Mouse (Mus musculus) embryo, embryonic 9.5 days (tissue): ENCODE measurements around the gene Gpr157.

Source experiments
- DNase-seq: peaks from one replicate; pipeline ENCODE4 v3.0.0-alpha.2; 2017; ENCODE audit errors: extremely low spot score

Gpr157 gene

DNA sequence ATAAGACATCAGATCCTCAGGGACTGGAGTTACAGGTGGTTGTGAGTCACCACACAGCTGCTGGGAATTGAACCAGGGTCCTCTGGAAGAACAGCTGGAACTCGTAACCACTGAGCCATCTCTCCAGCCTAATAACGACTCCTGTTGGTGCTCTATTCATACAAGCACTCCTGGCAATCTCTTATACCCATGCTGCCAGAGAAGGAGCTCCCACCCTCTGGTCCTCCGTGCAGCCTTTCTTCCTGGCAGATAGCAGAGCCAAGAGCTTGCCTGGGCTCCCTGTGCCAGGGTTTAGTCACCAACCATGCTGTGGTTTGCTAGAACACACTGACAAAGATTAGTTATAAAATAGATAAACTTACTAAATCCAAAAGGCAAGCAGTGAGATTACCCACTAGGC, 22.5 kb downstream of the Gpr157 start:
- DNase-seq: no peak

DNA sequence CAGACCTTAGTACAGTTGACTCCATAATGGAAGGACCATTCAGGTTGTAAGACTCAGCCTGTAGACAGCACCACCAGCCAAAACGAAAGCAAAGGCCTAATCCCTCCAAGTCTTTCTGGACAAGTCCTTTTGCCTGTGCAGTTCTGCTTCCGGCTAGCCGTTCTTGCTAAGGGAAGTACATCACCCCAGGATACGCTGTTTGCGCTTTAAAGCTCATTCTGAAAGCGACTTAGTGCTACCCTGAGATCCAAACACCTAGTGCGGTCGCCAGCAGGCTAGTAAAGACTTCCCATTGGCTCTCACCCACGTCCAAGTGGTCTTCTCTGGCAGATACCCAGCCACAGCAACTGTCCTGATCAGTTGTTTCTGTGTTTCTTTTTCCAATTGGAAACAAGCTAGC, 23.2 kb downstream of the Gpr157 start:
- DNase-seq: no peak

DNA sequence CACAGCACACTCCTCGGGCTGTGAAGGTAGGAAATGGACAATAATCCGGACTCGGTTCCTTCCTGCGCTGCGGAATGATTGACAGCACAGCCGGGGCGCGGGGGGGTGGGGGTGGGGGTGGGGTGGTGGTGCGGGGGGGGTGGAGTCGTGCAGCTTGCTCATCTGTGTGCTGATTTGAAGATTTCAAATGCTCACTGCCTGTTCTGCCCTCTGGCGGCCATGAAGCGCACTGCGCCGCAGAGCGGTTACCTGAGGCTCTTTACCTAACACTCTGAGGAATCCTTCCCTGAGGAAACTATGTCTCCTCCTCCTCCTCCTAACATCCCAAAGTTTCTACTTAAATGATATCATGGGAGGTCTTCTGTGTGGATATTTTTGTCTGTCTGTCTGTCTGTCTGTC, 25.7 kb downstream of the Gpr157 start:
- peak; percentile 63 for DNase-seq

DNA sequence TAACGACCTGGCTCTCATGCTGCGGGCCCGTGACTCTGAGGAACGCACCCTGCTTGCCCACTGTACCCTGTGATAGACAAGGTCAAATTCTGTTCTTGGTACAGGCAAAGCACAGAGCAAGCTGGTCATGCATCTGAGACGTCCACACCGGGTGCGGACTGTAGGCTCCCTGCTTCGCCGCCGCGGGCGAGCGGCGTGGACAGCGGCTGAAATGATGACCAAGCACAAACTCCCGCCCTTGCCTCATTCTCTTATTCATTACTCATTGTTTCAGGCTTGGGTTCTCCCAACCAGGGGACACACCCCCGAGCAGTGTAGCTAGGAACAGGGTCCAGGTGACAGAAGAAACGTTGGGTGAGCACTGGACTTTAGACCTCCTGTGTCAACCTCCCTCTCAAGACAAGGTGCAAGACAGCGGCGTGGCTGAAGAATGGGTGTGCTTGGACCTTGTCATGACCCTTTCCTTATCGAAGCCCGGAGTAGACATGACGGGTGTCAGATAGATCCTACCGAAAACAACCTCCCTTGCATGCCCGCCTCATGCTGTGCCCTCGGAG, 27.4 kb downstream of the Gpr157 start:
- no peak for DNase-seq

DNA sequence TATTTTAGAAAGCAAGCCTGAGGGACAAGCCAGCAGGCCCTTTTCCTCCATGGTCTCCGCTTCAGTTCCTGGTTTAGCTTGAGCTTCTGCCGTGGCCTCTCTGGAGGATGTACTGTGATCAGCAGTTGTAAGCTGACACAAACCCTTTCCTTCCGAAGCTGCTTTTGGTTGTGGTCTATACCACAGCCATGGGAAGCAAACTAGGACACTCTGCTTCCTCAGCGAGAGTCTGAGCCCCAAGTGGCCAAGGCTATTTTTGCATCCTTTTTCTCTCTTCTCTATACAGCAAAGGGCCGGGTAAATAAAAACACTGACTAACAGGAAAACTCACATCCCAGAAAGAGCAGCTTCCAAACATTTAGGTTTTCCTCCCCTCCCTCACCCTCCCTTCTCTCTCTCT, 30.1 kb downstream of the Gpr157 start:
- no peak for DNase-seq

DNA sequence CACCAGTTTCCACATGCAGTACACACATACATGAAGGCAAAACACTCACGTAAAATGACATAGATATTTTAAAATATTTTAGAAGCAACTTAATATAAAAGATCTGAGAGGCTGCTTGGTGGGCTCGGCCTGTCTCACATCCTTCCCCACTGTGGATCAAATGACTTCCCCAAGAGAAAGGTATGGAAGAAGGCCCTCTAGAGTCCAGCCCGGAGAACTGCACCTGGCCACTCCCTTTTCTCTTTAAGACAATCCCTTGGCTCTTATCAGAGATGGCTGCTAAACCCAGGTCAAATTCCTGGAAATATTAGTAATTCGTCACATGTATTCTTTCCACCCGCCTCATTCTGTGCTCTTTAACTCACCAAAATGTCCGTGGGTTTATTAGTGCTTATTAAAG, 31.0 kb downstream of the Gpr157 start:
- DNase-seq: no peak

DNA sequence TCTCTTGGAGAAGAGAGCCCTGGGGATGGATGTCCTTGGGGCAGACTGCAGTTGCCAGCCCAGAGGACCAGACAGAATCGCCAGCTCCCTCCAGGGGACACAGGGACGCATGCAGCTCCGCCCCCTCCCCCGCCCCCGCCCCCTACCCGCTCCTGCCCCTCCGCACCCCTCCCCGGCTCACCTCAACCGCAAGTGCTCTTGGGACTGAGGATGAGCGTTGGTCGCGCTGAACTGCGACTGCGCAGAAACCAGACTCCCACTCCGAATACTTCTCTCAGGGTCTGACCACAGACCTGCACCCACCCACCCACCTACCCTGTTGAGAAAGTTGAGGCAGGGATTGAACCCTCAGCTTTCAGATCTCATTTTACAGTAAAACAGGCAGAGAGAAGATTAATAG, 31.9 kb downstream of the Gpr157 start, which contains the start of gene Slc2a5:
Slc2a5 (plus strand) TSS at position 229 of the 400 bp plus-strand sequence.
- DNase-seq: peak; percentile 55

DNA sequence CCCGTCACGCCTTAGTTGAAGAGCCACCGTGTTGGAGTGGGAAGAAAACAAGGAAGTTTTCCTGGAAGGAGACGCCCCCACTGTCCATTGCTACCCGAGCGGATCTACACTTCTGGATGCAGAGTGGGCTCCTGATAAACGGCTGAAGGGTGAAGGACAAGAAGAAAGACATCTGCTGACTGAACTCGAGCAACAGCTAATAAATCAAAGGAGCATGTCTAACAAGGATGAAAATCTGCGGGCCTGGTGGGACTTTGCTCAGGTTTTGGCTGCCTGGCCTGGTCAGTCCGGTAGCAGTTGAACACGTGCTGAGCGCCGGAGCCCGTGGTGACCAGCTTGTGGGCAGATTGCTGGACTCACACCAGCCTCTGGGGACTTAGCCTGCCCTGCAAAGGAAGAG, 32.5 kb downstream of the Gpr157 start:
- no peak for DNase-seq

DNA sequence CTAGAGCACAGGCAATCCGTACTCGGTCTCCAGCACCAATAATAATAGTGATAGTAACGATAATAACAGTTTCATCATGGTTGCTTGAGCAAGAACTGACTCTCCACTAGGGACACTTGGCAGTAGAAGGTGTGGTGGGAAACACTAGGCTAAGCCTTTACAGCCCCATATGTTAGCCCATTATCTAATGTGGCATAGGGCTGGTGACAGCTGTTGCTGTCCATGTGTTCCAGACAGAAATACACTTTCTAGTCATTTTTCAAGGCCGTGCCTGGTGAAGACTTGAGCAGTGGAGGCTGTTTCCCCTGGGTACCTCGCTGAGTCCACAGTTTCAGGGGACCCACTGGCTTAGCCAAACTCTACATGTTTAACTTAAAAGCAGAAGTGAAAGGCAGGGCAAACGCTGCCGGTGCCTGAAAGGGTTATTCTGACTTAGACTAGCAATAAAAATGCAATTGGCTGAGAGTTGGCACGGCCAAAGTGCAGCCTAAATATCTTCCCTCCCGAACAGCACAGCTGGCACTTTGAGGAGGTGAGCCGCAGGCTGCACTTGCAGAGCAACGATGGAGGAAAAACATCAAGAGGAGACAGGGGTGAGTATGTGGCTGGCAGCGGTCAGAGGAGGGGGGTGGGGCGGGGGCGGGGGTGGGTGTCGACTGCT, 33.1 kb downstream of the Gpr157 start:
- DNase-seq: no peak

DNA sequence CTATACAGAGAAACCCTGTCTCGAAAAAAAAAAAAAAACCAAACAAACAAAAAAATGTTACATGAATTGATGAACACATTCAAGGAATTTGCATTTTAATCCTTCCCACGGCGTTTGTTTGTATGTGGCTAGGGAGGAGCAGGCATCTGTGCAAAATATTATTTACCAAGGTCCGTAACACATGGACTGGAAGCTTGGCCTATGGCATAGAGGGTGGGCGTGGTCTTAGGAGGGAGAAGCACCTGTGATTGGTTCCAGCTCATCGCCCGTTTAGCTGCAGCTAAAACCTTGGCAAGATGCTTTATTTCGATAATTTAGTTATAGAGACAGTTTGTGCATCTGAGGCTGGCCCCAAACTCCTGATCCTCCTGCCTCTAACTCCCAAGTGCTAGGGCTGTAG, 34.3 kb downstream of the Gpr157 start:
- DNase-seq: no peak

DNA sequence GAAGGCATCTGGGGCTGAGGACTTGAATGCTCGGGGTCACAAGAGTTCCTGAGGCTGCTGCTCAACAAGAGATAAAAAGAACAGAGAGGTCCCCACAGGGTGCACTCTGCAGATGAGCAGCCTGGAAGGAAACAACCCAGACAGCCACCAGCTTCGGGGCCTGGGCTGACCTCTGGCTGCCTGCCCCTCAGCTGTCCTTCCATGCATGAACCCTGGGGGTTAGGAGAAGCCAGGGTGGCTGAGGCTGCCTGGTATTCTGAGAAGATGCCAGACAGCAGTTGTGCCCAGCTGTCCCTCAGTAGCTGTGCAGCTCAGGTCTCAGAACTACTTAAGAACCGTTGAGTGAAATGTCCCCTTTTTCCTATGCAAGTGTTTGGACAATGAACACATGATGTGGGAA, 35.3 kb downstream of the Gpr157 start:
- no peak for DNase-seq

DNA sequence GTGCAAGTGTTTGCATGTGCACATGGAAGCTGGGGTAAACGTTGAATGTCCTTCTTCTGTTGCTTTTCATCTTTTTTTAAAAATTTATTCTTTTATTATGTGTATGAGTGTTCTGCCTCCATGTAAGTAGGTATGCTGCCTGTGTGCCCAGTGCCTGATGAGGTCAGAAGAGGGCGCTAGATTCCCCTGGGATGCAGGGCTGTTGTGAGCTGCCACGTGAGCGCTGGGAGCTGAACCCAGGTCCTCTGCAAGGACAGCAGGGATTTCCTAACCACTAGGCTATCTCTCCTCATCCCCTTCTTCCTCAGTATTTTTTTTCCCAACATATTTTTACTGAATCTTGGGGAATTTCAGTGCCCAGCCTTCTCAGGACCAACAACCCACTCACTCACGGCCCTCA, 39.2 kb downstream of the Gpr157 start:
- DNase-seq: no peak

DNA sequence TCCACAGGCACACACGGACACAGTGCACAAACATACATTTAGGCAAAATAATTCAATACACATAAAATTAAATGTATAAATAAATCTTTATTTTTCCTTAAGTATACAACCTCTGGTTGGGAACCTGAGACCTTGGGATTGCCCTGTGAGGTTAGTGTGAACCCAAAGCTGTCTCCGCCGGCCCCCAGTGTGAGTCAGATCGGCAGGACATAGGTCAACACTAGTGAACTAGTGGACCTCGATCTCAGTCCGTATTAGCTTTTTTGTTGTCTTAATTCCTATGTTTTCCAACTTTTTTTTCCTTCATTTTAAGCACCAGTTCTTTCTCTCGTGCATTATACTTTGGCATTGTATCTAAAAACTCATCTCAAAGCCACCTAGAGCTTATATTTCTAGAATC, 40.7 kb downstream of the Gpr157 start:
- DNase-seq: no peak

DNA sequence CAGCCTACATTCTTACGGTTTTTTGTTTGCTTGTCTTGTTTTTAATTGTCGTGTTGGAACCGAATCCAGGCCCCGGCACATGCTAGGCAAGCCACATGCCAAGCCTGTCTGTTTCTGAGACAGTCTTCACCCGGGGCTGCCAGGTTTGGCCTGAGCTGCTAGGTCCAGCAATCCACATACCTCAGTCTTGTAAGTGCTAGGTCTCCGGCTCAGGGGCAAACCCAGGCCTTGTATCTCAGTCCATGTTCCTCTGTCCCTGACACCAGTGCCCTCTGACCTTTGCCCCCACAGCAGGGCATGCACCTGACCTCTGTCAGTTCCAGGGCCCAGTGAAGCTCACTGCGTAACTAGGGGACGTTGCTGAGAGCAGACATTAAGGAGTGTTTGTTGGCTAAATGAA, 41.4 kb downstream of the Gpr157 start:
- DNase-seq: peak; percentile 52

DNA sequence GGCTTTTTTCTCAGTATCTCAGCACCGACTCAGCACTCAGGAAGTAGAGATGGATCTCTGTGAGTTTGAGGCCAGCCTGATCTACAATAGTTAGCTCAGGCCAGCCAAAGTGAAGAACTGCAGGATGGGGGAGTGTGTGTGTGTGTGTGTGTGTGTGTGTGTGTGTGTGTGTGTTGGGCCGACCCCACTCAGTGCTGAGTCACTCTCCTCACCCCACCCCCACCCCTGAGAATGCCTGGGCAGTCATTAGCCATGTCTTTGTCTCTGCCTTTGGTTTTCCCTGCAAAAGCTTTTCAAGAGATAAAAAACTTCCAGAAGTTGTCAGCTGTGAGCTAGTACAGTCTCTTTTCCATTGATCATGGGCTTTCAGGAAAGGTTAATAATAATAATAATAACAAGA, 43.5 kb downstream of the Gpr157 start:
- no peak for DNase-seq

DNA sequence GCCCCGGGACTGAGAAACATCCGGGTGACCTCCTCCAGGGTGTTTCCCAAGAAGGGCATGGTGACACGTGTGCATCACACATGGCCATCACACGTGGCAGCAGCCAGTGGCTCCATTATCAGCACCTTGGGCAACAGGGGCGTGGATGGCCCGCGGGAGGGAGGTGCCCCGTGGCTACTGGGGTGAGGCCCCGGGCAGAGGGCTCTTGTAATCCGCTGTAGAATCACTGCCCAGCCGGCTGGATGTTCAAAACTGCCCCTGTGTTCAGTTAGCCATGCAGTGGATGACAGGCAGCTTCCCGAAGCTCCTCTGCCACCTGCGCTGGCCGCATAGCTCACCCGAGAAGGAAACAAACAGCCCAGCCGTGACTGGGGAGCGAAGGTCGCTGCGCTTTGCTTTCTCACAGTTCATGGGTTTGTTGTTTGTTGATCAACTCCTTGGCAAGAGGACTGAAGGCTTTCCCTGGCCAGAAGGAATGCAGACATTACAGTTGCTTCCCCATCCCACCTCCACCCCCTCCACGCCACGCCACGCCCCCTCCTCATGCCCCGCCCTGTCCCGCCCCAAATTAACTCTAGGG, 45.6 kb downstream of the Gpr157 start:
- no peak for DNase-seq

DNA sequence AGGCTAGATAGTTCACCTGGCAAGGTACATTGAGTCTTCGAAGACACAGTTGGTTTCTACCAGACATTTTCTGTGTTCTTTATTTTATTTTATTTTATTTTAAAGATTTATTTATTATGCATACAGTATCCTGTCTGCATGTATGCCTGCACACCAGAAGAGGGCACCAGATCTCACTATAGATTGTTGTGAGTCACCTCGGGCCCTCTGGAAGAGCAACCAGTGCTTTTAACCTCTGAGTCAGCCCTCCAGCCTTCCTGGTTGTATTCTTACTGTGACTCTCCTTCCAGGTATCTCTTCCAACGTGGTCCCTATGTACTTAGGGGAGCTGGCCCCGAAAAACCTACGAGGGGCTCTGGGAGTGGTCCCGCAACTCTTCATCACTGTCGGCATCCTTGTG, 48.1 kb downstream of the Gpr157 start:
- no peak for DNase-seq

DNA sequence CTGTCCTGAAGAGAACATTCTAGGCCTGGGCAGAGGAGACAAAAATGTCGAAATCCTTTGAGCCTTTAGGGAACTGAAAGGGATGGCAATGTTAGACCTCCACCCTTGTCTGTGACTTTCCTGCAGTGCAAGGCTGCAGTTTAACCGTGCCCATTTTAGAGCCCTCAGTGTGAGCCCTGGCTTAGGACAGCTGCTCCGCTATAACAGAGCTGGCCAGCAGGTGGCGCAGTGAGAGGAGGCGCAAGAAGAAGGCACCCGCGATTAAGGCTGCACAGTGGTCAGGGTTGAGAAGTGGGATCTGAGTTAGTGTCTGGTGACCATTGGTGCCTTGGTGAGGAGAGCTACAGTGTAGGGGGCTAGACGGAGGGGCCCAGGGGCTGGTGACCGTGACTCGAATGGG, 49.5 kb downstream of the Gpr157 start:
- peak; percentile 77 for DNase-seq

DNA sequence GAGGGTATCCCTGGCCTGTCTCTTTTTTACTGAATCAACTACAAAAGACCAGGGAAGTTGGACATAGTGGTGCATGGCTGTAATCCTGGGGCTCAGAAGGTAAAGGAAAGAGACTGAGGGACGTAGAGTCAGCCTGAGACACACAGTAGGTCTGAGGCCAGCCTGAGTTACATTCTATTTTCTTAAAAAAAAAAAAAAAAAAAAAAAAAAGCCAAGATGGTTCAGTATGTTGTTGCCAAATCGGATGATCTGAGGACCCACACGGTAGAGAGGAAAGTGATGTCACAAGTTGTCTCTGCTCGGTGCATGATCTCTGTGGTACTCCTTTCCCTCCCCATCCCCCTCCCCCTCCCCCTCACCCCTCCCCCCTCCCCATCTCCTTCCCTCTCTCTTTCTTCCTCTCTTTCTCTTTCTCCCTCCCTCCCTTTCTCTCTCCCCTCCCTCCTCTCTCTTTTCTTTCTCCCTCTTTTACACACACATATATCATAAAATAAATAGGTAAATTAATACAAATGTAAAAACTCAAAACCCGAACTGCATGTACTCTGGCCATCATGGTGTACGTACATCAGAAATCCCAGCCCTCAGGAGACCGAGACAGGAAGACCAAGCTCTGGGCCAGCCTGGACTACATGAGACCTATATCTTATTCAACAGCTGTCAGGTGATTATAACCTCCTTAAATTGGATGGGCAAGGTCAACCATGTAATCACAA, 50.4 kb downstream of the Gpr157 start:
- DNase-seq: no peak

DNA sequence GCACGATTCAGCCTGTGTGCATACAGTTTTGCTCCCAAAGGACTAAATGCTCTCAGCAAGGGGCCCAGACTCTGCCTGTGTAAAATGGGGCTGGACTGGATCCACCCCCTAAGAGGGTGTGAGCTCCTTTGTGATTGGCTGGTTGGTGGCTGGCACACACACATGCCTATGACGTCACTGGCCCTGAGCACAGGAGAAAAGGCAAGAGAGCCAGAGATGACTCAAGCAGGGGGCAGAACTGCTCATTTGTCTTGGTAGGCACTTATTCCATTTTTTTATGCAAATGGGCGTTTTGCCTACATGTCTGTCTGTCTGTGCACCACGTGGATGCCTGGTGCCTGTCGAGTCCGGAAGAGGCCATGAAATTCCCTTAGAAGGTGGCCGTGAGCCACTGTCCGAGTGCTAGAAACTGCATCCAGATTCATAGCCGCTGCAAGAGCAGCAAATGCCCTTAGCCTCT, 50.9 kb downstream of the Gpr157 start:
- peak; percentile 72 for DNase-seq

DNA sequence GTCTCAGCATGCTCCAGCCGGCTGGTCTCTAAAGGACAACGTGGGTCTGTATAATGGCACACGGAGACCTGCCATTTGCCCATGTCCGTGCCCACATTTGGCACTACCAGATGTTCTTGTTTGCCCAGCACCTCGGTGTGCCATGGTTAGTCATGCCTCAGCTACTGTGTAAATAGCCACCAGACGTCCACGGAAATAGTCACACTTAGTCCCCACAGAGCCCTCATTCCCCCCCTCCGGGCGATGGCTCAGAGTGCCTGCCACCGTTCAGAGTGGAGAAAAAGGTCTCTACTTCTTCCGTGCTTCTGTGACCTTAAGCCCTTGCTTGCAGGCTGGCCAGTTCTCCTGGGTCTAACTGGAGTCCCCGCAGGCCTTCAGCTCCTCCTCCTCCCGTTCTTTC, 51.9 kb downstream of the Gpr157 start:
- no peak for DNase-seq

DNA sequence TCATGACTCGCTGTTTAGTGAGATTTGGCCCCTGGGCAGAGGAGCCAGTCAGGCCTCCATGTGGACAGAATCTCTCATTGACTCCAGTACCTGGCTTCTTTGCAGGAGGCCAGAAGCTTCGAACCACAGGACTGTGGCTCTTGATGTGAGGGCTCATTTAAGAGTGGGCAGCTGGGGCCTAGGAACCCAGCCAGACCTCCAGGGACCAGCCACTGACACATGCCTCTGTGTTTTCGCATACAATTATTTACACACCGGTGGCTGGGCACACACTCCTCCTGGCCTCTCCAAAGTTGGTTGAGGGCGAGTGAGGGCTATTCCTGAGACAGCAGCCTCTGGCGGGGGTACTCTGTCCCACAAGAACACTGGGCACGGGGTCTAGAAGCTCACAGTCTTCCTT, 53.2 kb downstream of the Gpr157 start:
- no peak for DNase-seq

DNA sequence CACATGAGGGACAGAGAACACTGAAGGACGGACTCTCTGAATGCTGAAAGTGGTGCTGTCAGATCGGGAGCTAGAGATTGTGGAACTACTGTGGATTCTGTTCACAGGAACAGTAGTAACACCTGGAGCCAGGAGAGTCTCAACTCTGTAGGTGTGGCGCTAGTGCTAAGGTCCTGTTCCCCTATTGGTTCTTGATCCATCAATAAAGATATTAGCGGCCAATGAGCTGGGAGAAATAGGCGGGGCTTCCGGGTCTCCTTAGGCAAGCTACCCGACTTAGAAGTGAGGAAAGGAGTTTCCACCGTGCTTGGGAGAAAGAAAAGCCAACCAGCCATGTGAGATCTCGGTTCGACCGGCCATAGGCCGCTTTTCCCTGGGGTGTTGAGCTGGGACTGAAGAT, 57.1 kb downstream of the Gpr157 start:
- no peak for DNase-seq
